Mouse (Mus musculus) adrenal gland, adult 2 months (tissue): Measurements from ENCODE around the gene Slc6a17. TPM values are rescaled to one million over a fixed set of nuclear protein-coding genes. Genes with fewer than 3 reads are reported as not detected.

Experiments used
- DNase-seq: peaks from one replicate; pipeline ENCODE4 v3.0.0; 2021
- polyA plus RNA-seq: library from polyadenylated mRNA; depleted of rRNA; stranded (reverse); fragments of >200 nt; gene quantifications from 2 replicates; pipeline ENCODE4 v1.2.3, GENCODE M21; 2012
- total RNA-seq, 2 experiments: library from RNA; stranded (reverse); gene quantifications; 2 replicates each; pipeline ENCODE4 v1.2.3; 2021

Gene Slc6a17
- total and polyA plus RNA-seq, 3 experiments, result 1.8 to 13.3 (median 4.3) TPM

GRCm38 (mm10) chr3:107466577-107466976 is 51.2 kb downstream of the Slc6a17 start:
- peak; percentile 66 for DNase-seq

GRCm38 (mm10) chr3:107462160-107462559 is 55.7 kb downstream of the Slc6a17 start:
- DNase-seq, result peak; percentile 64

- peak; percentile 60 for DNase-seq
Measured at GRCm38 (mm10) chr3:107459773-107460431, 57.9 kb downstream of the Slc6a17 start.

GRCm38 (mm10) chr3:107459196-107459772 is 58.5 kb downstream of the Slc6a17 start, which contains the start of gene Kcnc4:
Gene Kcnc4 (minus strand): TSS chr3:107459552.
- DNase-seq, result peak; percentile 50

GRCm38 (mm10) chr3:107458528-107459195 is 59.2 kb downstream of the Slc6a17 start:
- no peak for DNase-seq

GRCm38 (mm10) chr3:107458104-107458503 is 59.7 kb downstream of the Slc6a17 start:
- DNase-seq, result peak; percentile 18

GRCm38 (mm10) chr3:107454280-107454679 is 63.5 kb downstream of the Slc6a17 start:
- DNase-seq, result no peak

- DNase-seq, result peak; percentile 51
Measured at GRCm38 (mm10) chr3:107446822-107447221, 71.0 kb downstream of the Slc6a17 start.

- DNase-seq, result no peak
Measured at GRCm38 (mm10) chr3:107443866-107444265, 74.0 kb downstream of the Slc6a17 start.

- DNase-seq, result no peak
Measured at GRCm38 (mm10) chr3:107442191-107442590, 75.6 kb downstream of the Slc6a17 start.

GRCm38 (mm10) chr3:107441306-107441705 is 76.5 kb downstream of the Slc6a17 start:
- DNase-seq, result no peak

GRCm38 (mm10) chr3:107439280-107439679 is 78.5 kb downstream of the Slc6a17 start:
- DNase-seq, result no peak

- DNase-seq, result peak; percentile 79
Measured at GRCm38 (mm10) chr3:107437666-107438065, 80.2 kb downstream of the Slc6a17 start.

GRCm38 (mm10) chr3:107436434-107436833 is 81.4 kb downstream of the Slc6a17 start:
- peak; percentile 35 for DNase-seq

- DNase-seq, result peak; percentile 76
Measured at GRCm38 (mm10) chr3:107433614-107434013, 84.2 kb downstream of the Slc6a17 start.

GRCm38 (mm10) chr3:107431268-107431667 is 86.5 kb downstream of the Slc6a17 start:
- DNase-seq, result no peak

- no peak for DNase-seq
Measured at GRCm38 (mm10) chr3:107424258-107425041, 93.4 kb downstream of the Slc6a17 start.

GRCm38 (mm10) chr3:107420156-107420555 is 97.7 kb downstream of the Slc6a17 start:
- no peak for DNase-seq
